Mouse (Mus musculus): ENCODE measurements at regions not wholly inside any gene's neighbourhood (a gene's known extent, or its start where the extent isn't known, plus 50 kb on each side); places are given as distances from the start of the nearest gene placed in this dataset.

- no peak for ATAC-seq (replicated peaks; ENCODE audit: insufficient number of reproducible peaks, low FRiP score, low TSS enrichment, poor library complexity, severe bottlenecking)
Observed at GRCm38 (mm10) chr4:125765171-125765570, 259.2 kb upstream of the Csf3r start.

- no peak for ATAC-seq (replicated peaks; ENCODE audit: insufficient number of reproducible peaks, low FRiP score, low TSS enrichment, poor library complexity, severe bottlenecking)
Observed at GRCm38 (mm10) chr4:125777126-125777525, 247.2 kb upstream of the Csf3r start.

GRCm38 (mm10) chr4:125780113-125780512 is 244.2 kb upstream of the Csf3r start:
- no peak for ATAC-seq (replicated peaks; ENCODE audit: insufficient number of reproducible peaks, low FRiP score, low TSS enrichment, poor library complexity, severe bottlenecking)

- no peak for ATAC-seq (replicated peaks; ENCODE audit: insufficient number of reproducible peaks, low FRiP score, low TSS enrichment, poor library complexity, severe bottlenecking)
Observed at GRCm38 (mm10) chr4:125780921-125781487, 243.3 kb upstream of the Csf3r start.

GRCm38 (mm10) chr4:125782346-125782745 is 242.0 kb upstream of the Csf3r start:
- ATAC-seq (replicated peaks; ENCODE audit: insufficient number of reproducible peaks, low FRiP score, low TSS enrichment, poor library complexity, severe bottlenecking) = no peak

- no peak for ATAC-seq (replicated peaks; ENCODE audit: insufficient number of reproducible peaks, low FRiP score, low TSS enrichment, poor library complexity, severe bottlenecking)
Observed at GRCm38 (mm10) chr4:125786083-125786482, 238.3 kb upstream of the Csf3r start.

- ATAC-seq (replicated peaks; ENCODE audit: insufficient number of reproducible peaks, low FRiP score, low TSS enrichment, poor library complexity, severe bottlenecking) = no peak
Observed at GRCm38 (mm10) chr4:125794679-125795078, 229.7 kb upstream of the Csf3r start.

GRCm38 (mm10) chr4:125807923-125808322 is 216.4 kb upstream of the Csf3r start:
- ATAC-seq (replicated peaks; ENCODE audit: insufficient number of reproducible peaks, low FRiP score, low TSS enrichment, poor library complexity, severe bottlenecking) = no peak

- ATAC-seq (replicated peaks; ENCODE audit: insufficient number of reproducible peaks, low FRiP score, low TSS enrichment, poor library complexity, severe bottlenecking) = no peak
Observed at GRCm38 (mm10) chr4:125809446-125810108, 214.8 kb upstream of the Csf3r start.

GRCm38 (mm10) chr4:125810247-125810646 is 214.1 kb upstream of the Csf3r start:
- no peak for ATAC-seq (replicated peaks; ENCODE audit: insufficient number of reproducible peaks, low FRiP score, low TSS enrichment, poor library complexity, severe bottlenecking)

GRCm38 (mm10) chr4:125814311-125814710 is 210.0 kb upstream of the Csf3r start:
- no peak for ATAC-seq (replicated peaks; ENCODE audit: insufficient number of reproducible peaks, low FRiP score, low TSS enrichment, poor library complexity, severe bottlenecking)

- no peak for ATAC-seq (replicated peaks; ENCODE audit: insufficient number of reproducible peaks, low FRiP score, low TSS enrichment, poor library complexity, severe bottlenecking)
Observed at GRCm38 (mm10) chr4:125815276-125815675, 209.1 kb upstream of the Csf3r start.

GRCm38 (mm10) chr4:125824525-125824924 is 199.8 kb upstream of the Csf3r start:
- ATAC-seq (replicated peaks; ENCODE audit: insufficient number of reproducible peaks, low FRiP score, low TSS enrichment, poor library complexity, severe bottlenecking) = no peak

GRCm38 (mm10) chr4:125826416-125826815 is 197.9 kb upstream of the Csf3r start:
- no peak for ATAC-seq (replicated peaks; ENCODE audit: insufficient number of reproducible peaks, low FRiP score, low TSS enrichment, poor library complexity, severe bottlenecking)

GRCm38 (mm10) chr4:125835250-125835649 is 189.1 kb upstream of the Csf3r start:
- no peak for ATAC-seq (replicated peaks; ENCODE audit: insufficient number of reproducible peaks, low FRiP score, low TSS enrichment, poor library complexity, severe bottlenecking)

GRCm38 (mm10) chr4:125847568-125847967 is 176.8 kb upstream of the Csf3r start:
- ATAC-seq (replicated peaks; ENCODE audit: insufficient number of reproducible peaks, low FRiP score, low TSS enrichment, poor library complexity, severe bottlenecking) = no peak

- ATAC-seq (replicated peaks; ENCODE audit: insufficient number of reproducible peaks, low FRiP score, low TSS enrichment, poor library complexity, severe bottlenecking) = no peak
Observed at GRCm38 (mm10) chr4:125850300-125850699, 174.1 kb upstream of the Csf3r start.

- ATAC-seq (replicated peaks; ENCODE audit: insufficient number of reproducible peaks, low FRiP score, low TSS enrichment, poor library complexity, severe bottlenecking) = no peak
Observed at GRCm38 (mm10) chr4:125852545-125852944, 171.8 kb upstream of the Csf3r start.

- ATAC-seq (replicated peaks; ENCODE audit: insufficient number of reproducible peaks, low FRiP score, low TSS enrichment, poor library complexity, severe bottlenecking) = no peak
Observed at GRCm38 (mm10) chr4:125855983-125856591, 168.3 kb upstream of the Csf3r start.

GRCm38 (mm10) chr4:125856781-125857180 is 167.6 kb upstream of the Csf3r start:
- ATAC-seq (replicated peaks; ENCODE audit: insufficient number of reproducible peaks, low FRiP score, low TSS enrichment, poor library complexity, severe bottlenecking) = no peak
